In the genomic region with DNA sequence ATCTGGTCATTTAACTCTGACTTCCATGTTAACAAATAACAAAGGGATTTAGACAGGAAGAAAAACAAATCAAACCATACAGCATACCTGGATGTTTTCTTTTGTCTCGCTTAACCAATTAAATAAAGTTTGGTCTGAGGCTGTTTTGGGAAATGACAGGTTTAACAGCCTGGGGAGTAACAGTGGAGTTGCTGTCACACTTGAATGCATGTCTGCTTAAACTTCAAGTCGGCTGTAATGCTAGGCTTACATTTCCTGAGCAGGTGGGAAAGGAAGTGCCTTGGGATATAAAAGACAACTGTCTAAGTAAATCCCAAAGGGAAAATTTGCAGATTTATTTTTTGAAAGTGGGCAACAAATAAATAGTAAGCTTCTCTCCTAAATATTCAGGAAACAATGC, we compare ENCODE assay signal across 23 mouse cellular contexts.
"Had no signal": no experiment of that assay in that cellular context is flagged by ENCODE, and none has a peak within 500 bp of the region (broad histone marks: within the 10 kb centered on the region; RNA-seq: fewer than 3 reads in every experiment).

No protein-coding gene starts in this region.

- ATAC-seq: forebrain, postnatal 0 days; hindbrain, embryonic 16.5 days; intestine, embryonic 16.5 days; liver, embryonic 12.5 days had no signal

- H3K9me3 ChIP-seq: heart, embryonic 13.5 days; heart, embryonic 15.5 days; hindbrain, embryonic 13.5 days; limb, embryonic 13.5 days; limb, embryonic 15.5 days; liver, embryonic 12.5 days had no signal

- DNase-seq: forebrain, postnatal 0 days; gastrocnemius, postnatal 14 days; gastrocnemius, postnatal 36 days; heart, adult 11 months; heart, adult 2 months; heart, postnatal 14 days; heart, postnatal 36 days; kidney, adult 11 months; kidney, postnatal 10 days; kidney, postnatal 25 days; layer of hippocampus, adult 9-11 months; layer of hippocampus, postnatal 36 days; left cerebral cortex, postnatal 4 days had no signal

- H3K27ac ChIP-seq: heart, adult 2 months; heart, embryonic 13.5 days; heart, embryonic 15.5 days; hindbrain, embryonic 13.5 days; limb, embryonic 13.5 days; limb, embryonic 15.5 days; liver, embryonic 12.5 days; liver, embryonic 14.5 days had no signal

- H3K9ac ChIP-seq: forebrain, postnatal 0 days; heart, embryonic 13.5 days; heart, embryonic 15.5 days; hindbrain, embryonic 13.5 days; limb, embryonic 13.5 days; limb, embryonic 15.5 days; liver, embryonic 12.5 days; liver, embryonic 14.5 days had no signal

- H3K4me3 ChIP-seq: heart, adult 2 months; heart, embryonic 13.5 days; heart, embryonic 15.5 days; hindbrain, embryonic 13.5 days; limb, embryonic 13.5 days; limb, embryonic 15.5 days; liver, embryonic 12.5 days had no signal

- H3K4me1 ChIP-seq: heart, embryonic 13.5 days; heart, embryonic 15.5 days; hindbrain, embryonic 13.5 days; limb, embryonic 13.5 days; limb, embryonic 15.5 days; liver, embryonic 12.5 days had no signal

- H3K4me2 ChIP-seq: heart, embryonic 11.5 days; heart, embryonic 13.5 days; heart, embryonic 15.5 days; hindbrain, embryonic 13.5 days; limb, embryonic 13.5 days; limb, embryonic 15.5 days; liver, embryonic 12.5 days had no signal

- H3K36me3 ChIP-seq: heart, embryonic 13.5 days; heart, embryonic 15.5 days; hindbrain, embryonic 13.5 days; limb, embryonic 13.5 days; limb, embryonic 15.5 days; liver, embryonic 12.5 days had no signal

- H3K27me3 ChIP-seq: heart, embryonic 13.5 days; heart, embryonic 15.5 days; hindbrain, embryonic 13.5 days; limb, embryonic 13.5 days; limb, embryonic 15.5 days; liver, embryonic 12.5 days had no signal
